Mouse (Mus musculus): ENCODE measurements at regions not wholly inside any gene's neighbourhood (a gene's known extent, or its start where the extent isn't known, plus 50 kb on each side); places are given as distances from the start of the nearest gene placed in this dataset.

- H3K36me3 ChIP-seq (ENCODE audit: control insufficient read depth, insufficient read depth, low read length): no peaks in the 10 kb centered on the region
- ATAC-seq (ENCODE audit: low FRiP score): no peak
- no peak overlapping the region for H3K4me3 ChIP-seq (ENCODE audit: low read depth, low read length)
- no peak overlapping the region for H3K4me2 ChIP-seq
- WGBS: 74% methylated on average over 5 of the region's 5 CpGs
- no peaks in the 10 kb centered on the region for H3K4me1 ChIP-seq (ENCODE audit: control insufficient read depth, insufficient read depth, low read length)
- H3K27ac ChIP-seq (ENCODE audit: low read depth, low read length): no peak overlapping the region
- peak; percentile 72 for DNase-seq (ENCODE audit: low spot score, missing footprints)
- H3K27me3 ChIP-seq (ENCODE audit: control insufficient read depth, insufficient read depth, low read length): no peaks in the 10 kb centered on the region
- no peak overlapping the region for H3K9ac ChIP-seq (ENCODE audit: low read length)
- H3K9me3 ChIP-seq (ENCODE audit: control insufficient read depth, low read length): no peaks in the 10 kb centered on the region
Measured at GRCm38 (mm10) chr3:150109561-150109960, 1119.2 kb upstream of the Adgrl2 start.

GRCm38 (mm10) chr3:150112231-150112630 lies 1121.9 kb upstream of the Adgrl2 start:
- no peak for ATAC-seq (ENCODE audit: low FRiP score)
- Histone ChIP-seq H3K36me3 (ENCODE audit: control insufficient read depth, insufficient read depth, low read length) (no peaks in the 10 kb centered on the region), H3K4me1 (ENCODE audit: control insufficient read depth, insufficient read depth, low read length) (no peaks in the 10 kb centered on the region), H3K9ac (ENCODE audit: low read length) (no peak overlapping the region), H3K9me3 (ENCODE audit: control insufficient read depth, low read length) (no peaks in the 10 kb centered on the region), H3K27ac (ENCODE audit: low read depth, low read length) (no peak overlapping the region), H3K4me3 (ENCODE audit: low read depth, low read length) (no peak overlapping the region), H3K4me2 (no peak overlapping the region), H3K27me3 (ENCODE audit: control insufficient read depth, insufficient read depth, low read length) (no peaks in the 10 kb centered on the region)
- WGBS: 94% methylated on average over 6 of the region's 6 CpGs
- DNase-seq (ENCODE audit: low spot score, missing footprints): peak; percentile 57

GRCm38 (mm10) chr3:150119866-150120265 lies 1129.5 kb upstream of the Adgrl2 start:
- WGBS: 78% methylated on average over 3 of the region's 3 CpGs
- DNase-seq (ENCODE audit: low spot score, missing footprints): no peak

GRCm38 (mm10) chr3:150146635-150147034 lies 1156.3 kb upstream of the Adgrl2 start:
- Histone ChIP-seq H3K9me3 (ENCODE audit: control insufficient read depth, low read length) (no peaks in the 10 kb centered on the region), H3K4me2 (no peak overlapping the region), H3K27ac (ENCODE audit: low read depth, low read length) (no peak overlapping the region), H3K36me3 (ENCODE audit: control insufficient read depth, insufficient read depth, low read length) (no peaks in the 10 kb centered on the region), H3K9ac (ENCODE audit: low read length) (no peak overlapping the region), H3K4me3 (ENCODE audit: low read depth, low read length) (no peak overlapping the region), H3K4me1 (ENCODE audit: control insufficient read depth, insufficient read depth, low read length) (no peaks in the 10 kb centered on the region), H3K27me3 (ENCODE audit: control insufficient read depth, insufficient read depth, low read length) (no peaks in the 10 kb centered on the region)
- ATAC-seq (ENCODE audit: low FRiP score): no peak
- no peak for DNase-seq (ENCODE audit: low spot score, missing footprints)
- WGBS: 95% methylated on average over 1 of the region's 1 CpGs

More at GRCm38 (mm10) chr3:150119866-150120265, 1129.5 kb upstream of the Adgrl2 start:
- no peak for ATAC-seq (ENCODE audit: low FRiP score)
- H3K27ac ChIP-seq (ENCODE audit: low read depth, low read length): no peak overlapping the region
- H3K27me3 ChIP-seq (ENCODE audit: control insufficient read depth, insufficient read depth, low read length): no peaks in the 10 kb centered on the region
- no peaks in the 10 kb centered on the region for H3K36me3 ChIP-seq (ENCODE audit: control insufficient read depth, insufficient read depth, low read length)
- H3K9ac ChIP-seq (ENCODE audit: low read length): no peak overlapping the region
- no peak overlapping the region for H3K4me2 ChIP-seq
- no peaks in the 10 kb centered on the region for H3K9me3 ChIP-seq (ENCODE audit: control insufficient read depth, low read length)
- no peaks in the 10 kb centered on the region for H3K4me1 ChIP-seq (ENCODE audit: control insufficient read depth, insufficient read depth, low read length)
- no peak overlapping the region for H3K4me3 ChIP-seq (ENCODE audit: low read depth, low read length)

GRCm38 (mm10) chr3:150151152-150151822 lies 1160.9 kb upstream of the Adgrl2 start:
- Histone ChIP-seq H3K4me3 (ENCODE audit: low read depth, low read length) (no peak overlapping the region), H3K4me1 (ENCODE audit: control insufficient read depth, insufficient read depth, low read length) (no peaks in the 10 kb centered on the region), H3K9ac (ENCODE audit: low read length) (no peak overlapping the region), H3K4me2 (no peak overlapping the region), H3K27me3 (ENCODE audit: control insufficient read depth, insufficient read depth, low read length) (no peaks in the 10 kb centered on the region), H3K27ac (ENCODE audit: low read depth, low read length) (no peak overlapping the region), H3K36me3 (ENCODE audit: control insufficient read depth, insufficient read depth, low read length) (no peaks in the 10 kb centered on the region), H3K9me3 (ENCODE audit: control insufficient read depth, low read length) (no peaks in the 10 kb centered on the region)
- no peak for ATAC-seq (ENCODE audit: low FRiP score)
- WGBS: 84% methylated on average over 7 of the region's 7 CpGs
- DNase-seq (ENCODE audit: low spot score, missing footprints): no peak

GRCm38 (mm10) chr3:150151823-150152158 lies 1161.4 kb upstream of the Adgrl2 start:
- no peak for ATAC-seq (ENCODE audit: low FRiP score)
- H3K27me3 ChIP-seq (ENCODE audit: control insufficient read depth, insufficient read depth, low read length): no peaks in the 10 kb centered on the region
- H3K9ac ChIP-seq (ENCODE audit: low read length): no peak overlapping the region
- no peak overlapping the region for H3K4me3 ChIP-seq (ENCODE audit: low read depth, low read length)
- no peak for DNase-seq (ENCODE audit: low spot score, missing footprints)
- H3K4me1 ChIP-seq (ENCODE audit: control insufficient read depth, insufficient read depth, low read length): no peaks in the 10 kb centered on the region
- H3K36me3 ChIP-seq (ENCODE audit: control insufficient read depth, insufficient read depth, low read length): no peaks in the 10 kb centered on the region
- H3K9me3 ChIP-seq (ENCODE audit: control insufficient read depth, low read length): no peaks in the 10 kb centered on the region
- H3K27ac ChIP-seq (ENCODE audit: low read depth, low read length): no peak overlapping the region
- WGBS: 89% methylated on average over 8 of the region's 8 CpGs
- no peak overlapping the region for H3K4me2 ChIP-seq

- 67% methylated on average over 3 of the region's 3 CpGs for WGBS
- H3K9me3 ChIP-seq (ENCODE audit: control insufficient read depth, low read length): no peaks in the 10 kb centered on the region
- no peak overlapping the region for H3K4me3 ChIP-seq (ENCODE audit: low read depth, low read length)
- DNase-seq (ENCODE audit: low spot score, missing footprints): no peak
- no peaks in the 10 kb centered on the region for H3K36me3 ChIP-seq (ENCODE audit: control insufficient read depth, insufficient read depth, low read length)
- H3K4me1 ChIP-seq (ENCODE audit: control insufficient read depth, insufficient read depth, low read length): no peaks in the 10 kb centered on the region
- no peak overlapping the region for H3K9ac ChIP-seq (ENCODE audit: low read length)
- H3K27me3 ChIP-seq (ENCODE audit: control insufficient read depth, insufficient read depth, low read length): no peaks in the 10 kb centered on the region
- no peak for ATAC-seq (ENCODE audit: low FRiP score)
- H3K27ac ChIP-seq (ENCODE audit: low read depth, low read length): no peak overlapping the region
- no peak overlapping the region for H3K4me2 ChIP-seq
Measured at GRCm38 (mm10) chr3:150152893-150153292, 1162.5 kb upstream of the Adgrl2 start.

- Histone ChIP-seq H3K27ac (ENCODE audit: low read depth, low read length) (no peak overlapping the region), H3K9ac (ENCODE audit: low read length) (no peak overlapping the region), H3K27me3 (ENCODE audit: control insufficient read depth, insufficient read depth, low read length) (no peaks in the 10 kb centered on the region), H3K4me3 (ENCODE audit: low read depth, low read length) (no peak overlapping the region), H3K4me2 (no peak overlapping the region), H3K9me3 (ENCODE audit: control insufficient read depth, low read length) (no peaks in the 10 kb centered on the region), H3K4me1 (ENCODE audit: control insufficient read depth, insufficient read depth, low read length) (no peaks in the 10 kb centered on the region), H3K36me3 (ENCODE audit: control insufficient read depth, insufficient read depth, low read length) (no peaks in the 10 kb centered on the region)
- 79% methylated on average over 2 of the region's 2 CpGs for WGBS
- DNase-seq (ENCODE audit: low spot score, missing footprints): no peak
- no peak for ATAC-seq (ENCODE audit: low FRiP score)
Measured at GRCm38 (mm10) chr3:150185807-150186206, 1195.5 kb upstream of the Adgrl2 start.

- no peak overlapping the region for H3K4me2 ChIP-seq
- H3K4me3 ChIP-seq (ENCODE audit: low read depth, low read length): no peak overlapping the region
- DNase-seq (ENCODE audit: low spot score, missing footprints) (no peak), ATAC-seq (ENCODE audit: low FRiP score) (no peak)
- WGBS: 81% methylated on average over 4 of the region's 4 CpGs
- H3K27me3 ChIP-seq (ENCODE audit: control insufficient read depth, insufficient read depth, low read length): no peaks in the 10 kb centered on the region
- H3K9ac ChIP-seq (ENCODE audit: low read length): no peak overlapping the region
- H3K36me3 ChIP-seq (ENCODE audit: control insufficient read depth, insufficient read depth, low read length): no peaks in the 10 kb centered on the region
- no peaks in the 10 kb centered on the region for H3K4me1 ChIP-seq (ENCODE audit: control insufficient read depth, insufficient read depth, low read length)
- H3K9me3 ChIP-seq (ENCODE audit: control insufficient read depth, low read length): no peaks in the 10 kb centered on the region
- no peak overlapping the region for H3K27ac ChIP-seq (ENCODE audit: low read depth, low read length)
Measured at GRCm38 (mm10) chr3:150193132-150193531, 1202.8 kb upstream of the Adgrl2 start.

Measured in midbrain, embryonic 11.5 days (tissue).